Mouse (Mus musculus) layer of hippocampus, adult 8-10 months (tissue): ENCODE results near the gene Tgm2. TPM values are rescaled to one million over a fixed set of nuclear protein-coding genes. Genes with fewer than 3 reads are reported as not detected.

Experiments
- DNase-seq, 2 experiments: peaks; one replicate each; pipeline ENCODE4 v3.0.0; 2022; ENCODE audit warnings: low spot score in 2 of 2
- total RNA-seq, 4 experiments: library from RNA; stranded (reverse); gene quantifications; 2 replicates each; pipeline ENCODE4 v1.2.4; 2022

Tgm2 gene
- total RNA-seq, 4 experiments from 2014 or later: 9.1 to 14.2 (median 12.7) TPM

GRCm38 (mm10) chr2:158071633-158071995 lies 74.6 kb downstream of the Tgm2 start:
- DNase-seq: no peak

DNA sequence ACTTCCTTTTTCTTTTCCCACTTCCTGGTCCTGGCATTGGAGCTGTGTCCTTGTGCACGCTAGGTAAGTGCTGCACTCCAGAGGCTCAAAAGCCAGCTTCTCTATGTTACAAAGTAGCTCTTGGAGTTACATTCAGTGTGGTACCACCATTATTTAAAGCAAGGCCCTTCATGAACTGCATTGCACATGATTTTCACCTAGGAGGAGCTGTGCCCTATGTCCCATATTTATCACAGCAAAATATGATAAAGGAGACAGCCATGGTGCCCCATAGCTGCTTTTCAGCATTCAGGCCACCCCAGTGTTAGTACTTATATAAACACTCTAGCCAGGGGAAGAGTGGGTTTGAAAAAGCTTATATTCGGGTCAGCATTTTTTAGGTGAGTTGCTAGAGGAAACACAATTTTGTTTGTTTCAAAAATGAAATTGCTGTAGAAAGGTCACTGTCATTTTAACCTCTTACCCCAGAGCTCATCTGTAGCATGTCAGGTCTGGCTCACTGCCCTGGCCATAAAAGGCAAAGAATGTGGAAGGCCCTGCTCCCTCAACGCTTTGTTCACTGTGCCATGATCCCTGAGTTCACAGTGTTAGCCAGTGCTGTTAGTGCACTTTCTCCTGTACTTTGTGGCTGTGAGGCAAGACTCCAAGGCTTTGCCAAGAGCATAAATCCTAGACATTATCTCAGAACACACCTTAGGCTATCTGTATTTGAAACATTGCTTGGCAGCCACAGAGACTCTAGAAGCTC lies 75.2 kb downstream of the Tgm2 start:
- DNase-seq: no peak

GRCm38 (mm10) chr2:158068444-158068971 lies 77.7 kb downstream of the Tgm2 start:
- no peak for DNase-seq

GRCm38 (mm10) chr2:158067260-158067824 lies 78.9 kb downstream of the Tgm2 start:
- no peak for DNase-seq

DNA sequence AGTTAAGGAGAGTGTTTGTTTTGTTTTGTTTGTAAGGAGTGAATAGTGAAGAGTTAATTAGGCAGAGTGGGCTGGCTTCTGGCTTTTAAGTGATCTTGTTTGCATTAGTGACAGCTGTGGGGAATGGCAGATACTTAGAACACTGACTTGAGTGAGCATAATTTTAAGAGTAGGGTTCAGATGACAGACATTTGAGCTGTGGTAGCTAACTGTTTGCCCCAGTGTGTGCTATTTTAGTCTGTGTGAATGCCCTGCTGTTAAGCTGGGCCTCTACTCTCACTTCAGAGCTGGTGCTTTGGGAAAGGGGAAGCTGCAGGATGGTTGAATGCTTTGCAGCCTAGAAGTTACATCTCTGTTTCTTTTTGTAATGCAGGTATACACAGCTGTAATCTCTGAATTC lies 79.8 kb downstream of the Tgm2 start:
- DNase-seq: no peak

Other genes with a start within 250 kb of the Tgm2 start
- 10 to 100 TPM; 81.5 to 99.3 (median 90.0) TPM for gene Vstm2l, start 231.8 kb downstream of the Tgm2 start, total RNA-seq
- 10 to 100 TPM; 20.1 to 26.7 (median 24.3) TPM for gene Tti1, start 118.0 kb downstream of the Tgm2 start, total RNA-seq
- 10 to 100 TPM; 51.1 to 61.0 (median 52.7) TPM for gene Rprd1b, start 117.9 kb downstream of the Tgm2 start, total RNA-seq
- 1 to 10 TPM; 3.3 to 5.3 (median 4.5) TPM for gene D630003M21Rik, start 82.8 kb upstream of the Tgm2 start, total RNA-seq
- gene Bpi, start 111.7 kb upstream of the Tgm2 start, total RNA-seq: not detected
- gene Lbp, start 160.1 kb upstream of the Tgm2 start, total RNA-seq: 1 to 10 TPM; 2.1 to 2.9 (median 2.6) TPM
- gene Snhg11, start 229.2 kb upstream of the Tgm2 start, total RNA-seq: 100 to 1,000 TPM; 519 to 896 (median 704) TPM